Mouse (Mus musculus) gastrocnemius, postnatal 4 days (tissue): Measurements from ENCODE around the gene Pafah2. TPM values are rescaled to one million over a fixed set of nuclear protein-coding genes. Genes with fewer than 3 reads are reported as not detected.
"Not testable (repeated sequence)": the region's sequence is repeated elsewhere in the genome, so short reads cannot be mapped to it uniquely, and the experiment has no call there.

Source experiments
- DNase-seq, 2 experiments: peaks; one replicate each; pipeline ENCODE4 v3.0.0; 2021 to 2022; ENCODE audit warnings: low spot score in 2 of 2, mixed read lengths in 2 of 2
- total RNA-seq, 2 experiments: library from RNA; stranded (reverse); gene quantifications; 2 replicates each; pipeline ENCODE4 v1.2.3; 2021

The Pafah2 gene
- total RNA-seq, 2 experiments from 2014 or later: 4.4 to 4.9 TPM

- peak; percentile 48 to 72 for DNase-seq
These were observed 23.8 kb upstream of the Pafah2 start for GRCm38 (mm10) chr4:134372294-134372747.

GRCm38 (mm10) chr4:134373295-134373694 is 22.8 kb upstream of the Pafah2 start:
- no peak for DNase-seq

GRCm38 (mm10) chr4:134374306-134374705 is 21.8 kb upstream of the Pafah2 start:
- DNase-seq: no peak

GRCm38 (mm10) chr4:134378089-134378615 is 18.0 kb upstream of the Pafah2 start:
- DNase-seq: no peak

- DNase-seq: no peak
These were observed 16.6 kb upstream of the Pafah2 start for GRCm38 (mm10) chr4:134379510-134379909.

GRCm38 (mm10) chr4:134383750-134384149 is 12.4 kb upstream of the Pafah2 start, which contains the start of gene Extl1:
TSS of gene Extl1 (minus strand) at chr4:134383850.
- DNase-seq: not testable (repeated sequence)

GRCm38 (mm10) chr4:134387268-134387667 is 8.9 kb upstream of the Pafah2 start:
- DNase-seq: no peak

- DNase-seq: peak; percentile 37 to 53
These were observed 7.7 kb upstream of the Pafah2 start for GRCm38 (mm10) chr4:134388397-134388796.

GRCm38 (mm10) chr4:134391636-134392035 is 4.5 kb upstream of the Pafah2 start:
- no peak for DNase-seq

GRCm38 (mm10) chr4:134392595-134392994 is 3.5 kb upstream of the Pafah2 start:
- no peak for DNase-seq

- DNase-seq: no peak
These were observed 3.1 kb upstream of the Pafah2 start for GRCm38 (mm10) chr4:134393026-134393425.

GRCm38 (mm10) chr4:134395142-134395541 is 978 bp upstream of the Pafah2 start:
- no peak for DNase-seq

- peak in 1 of 2 experiments; percentile 45 for DNase-seq
These were observed 1.0 kb downstream of the Pafah2 start for GRCm38 (mm10) chr4:134397121-134397520.

- no peak for DNase-seq
These were observed 1.6 kb downstream of the Pafah2 start for GRCm38 (mm10) chr4:134397732-134398131.

GRCm38 (mm10) chr4:134400206-134400605 is 4.1 kb downstream of the Pafah2 start:
- no peak for DNase-seq

GRCm38 (mm10) chr4:134401181-134401661 is 5.1 kb downstream of the Pafah2 start:
- DNase-seq: peak in 1 of 2 experiments; percentile 51

GRCm38 (mm10) chr4:134401856-134402570 is 5.9 kb downstream of the Pafah2 start:
- DNase-seq: no peak

- DNase-seq: peak in 1 of 2 experiments; percentile 31
These were observed 6.6 kb downstream of the Pafah2 start for GRCm38 (mm10) chr4:134402571-134403262.

GRCm38 (mm10) chr4:134403721-134404120 is 7.6 kb downstream of the Pafah2 start:
- DNase-seq: no peak

- DNase-seq: no peak
These were observed 13.2 kb downstream of the Pafah2 start for GRCm38 (mm10) chr4:134409286-134409685.

- DNase-seq: no peak
These were observed 20.1 kb downstream of the Pafah2 start for GRCm38 (mm10) chr4:134416177-134416576.

- no peak for DNase-seq
These were observed 20.5 kb downstream of the Pafah2 start for GRCm38 (mm10) chr4:134416602-134417001.
